ENCODE assay signal across 8 mouse cellular contexts in the genomic region with DNA sequence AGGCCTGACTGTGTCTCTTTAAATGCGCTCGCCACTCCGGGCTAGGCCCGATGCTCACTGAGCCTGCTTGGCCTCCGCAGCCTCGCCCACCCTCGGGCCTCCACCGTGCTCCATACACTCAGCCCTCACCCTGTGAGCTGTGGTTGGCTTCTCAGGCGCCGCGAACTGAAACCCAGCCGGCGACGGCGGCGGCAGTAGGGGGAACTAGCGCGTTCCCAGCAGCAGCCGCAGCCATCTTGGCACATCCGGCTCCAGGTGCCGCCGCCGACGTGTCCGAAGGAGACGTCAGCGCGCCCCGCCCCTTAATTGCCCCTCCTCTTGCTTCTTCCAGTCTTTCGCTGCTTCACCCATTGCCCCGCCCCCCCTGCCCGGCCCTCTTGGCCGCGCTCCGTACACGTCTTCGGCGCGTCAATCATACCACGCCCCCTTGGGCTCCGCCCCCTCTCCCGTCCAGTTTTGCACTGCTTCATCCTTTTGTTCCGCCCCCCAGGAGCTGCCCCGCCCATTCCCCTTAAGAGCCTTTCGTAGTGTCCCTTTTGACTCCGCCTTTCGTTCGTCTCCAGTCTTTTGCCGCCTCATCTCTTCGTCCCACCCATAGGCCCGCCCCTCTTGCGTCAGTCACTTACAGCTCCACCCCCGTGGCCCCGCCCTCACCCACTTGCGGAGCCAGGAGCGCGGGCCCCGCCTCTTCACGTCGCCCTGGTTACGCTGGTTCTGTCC. TPM values are rescaled to one million over a fixed set of nuclear protein-coding genes. Genes with fewer than 3 reads are reported as not detected.
DNase-seq lines count a peak whose midpoint lies in the region; ATAC-seq lines count a peak whose summit lies in the region.

TSS of gene Sec16a (minus strand) at position 271 of the 720 bp plus-strand sequence.

- ATAC-seq in megakaryocyte progenitor cell, adult 5-6 weeks (replicated peaks; ENCODE audit: poor library complexity) = peak; percentile 80

- peak; percentile 100 for DNase-seq in adipocyte (ENCODE audit: low spot score)
- peak; percentile 99 for DNase-seq in embryo, embryonic 10 days (ENCODE audit: low spot score)
- peak; percentile 100 for DNase-seq in gastrocnemius, postnatal 10 days
- DNase-seq in induced T-regulatory cell, adult 2 months (ENCODE audit: low read depth) = peak; percentile 100
- peak; percentile 98 to 99 for DNase-seq in left cerebral cortex, adult 9 months (ENCODE audit: low spot score in 2 of 2)
- DNase-seq in right cerebral cortex, postnatal 14 days = peak; percentile 100
- DNase-seq in urinary bladder, postnatal 36 days (ENCODE audit: low spot score in 2 of 2) = peak; percentile 99 to 100

RNA-seq across cellular contexts. Expression of gene Sec16a, which starts in this region (rescaled TPM):
- 10 to 100 TPM; 26.3 to 36.5 TPM for total RNA-seq in gastrocnemius, postnatal 10 days (2021)
- 33.9 and 48.3 TPM in 2 replicates for total RNA-seq in megakaryocyte progenitor cell, adult 5-6 weeks (2015)
- total RNA-seq in megakaryocyte progenitor cell, adult 5-6 weeks (2017) = 23.9 and 29.7 TPM in 2 replicates

Comparison
In these comparisons a context has a peak if more than half of its experiments do, and no peak if none do; other contexts are left out.
1. Peak in every context shown above with its lines: DNase-seq and ATAC-seq.